Mouse (Mus musculus) heart, adult 8-10 months (tissue): ENCODE measurements around the gene Aph1a. TPM values are rescaled to one million over a fixed set of nuclear protein-coding genes. Genes with fewer than 3 reads are reported as not detected.
"Not testable (repeated sequence)": the region's sequence is repeated elsewhere in the genome, so short reads cannot be mapped to it uniquely, and the experiment has no call there.

ENCODE experiments used
- DNase-seq: peaks from one replicate; pipeline ENCODE4 v3.0.0; 2022; ENCODE audit warnings: low spot score
- total RNA-seq, 4 experiments: library from RNA; stranded (reverse); gene quantifications; 2 replicates each; pipeline ENCODE4 v1.2.4; 2022

Gene Aph1a
- total RNA-seq, 4 experiments from 2014 or later, result 102 to 115 (median 107) TPM

DNA sequence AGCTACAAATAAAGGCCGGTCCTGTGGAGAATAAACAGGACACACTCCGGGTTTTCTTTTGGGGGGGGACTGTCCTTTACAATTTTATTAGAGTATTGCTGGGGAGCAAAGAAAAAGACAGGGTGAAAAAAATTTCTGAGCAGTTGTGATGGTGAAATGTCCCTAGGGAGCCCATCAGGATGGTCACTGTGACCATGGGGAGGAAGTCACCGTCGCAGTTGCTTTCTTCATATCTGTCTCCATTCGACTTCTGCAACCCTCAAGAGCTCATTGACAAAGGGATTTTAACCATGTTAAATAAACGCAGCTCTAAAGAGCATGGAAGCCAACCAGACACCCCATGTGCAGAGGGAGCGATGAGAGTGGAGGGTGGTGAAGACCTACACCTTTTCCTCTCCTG is 23.0 kb downstream of the Aph1a start:
- DNase-seq, result no peak

DNA sequence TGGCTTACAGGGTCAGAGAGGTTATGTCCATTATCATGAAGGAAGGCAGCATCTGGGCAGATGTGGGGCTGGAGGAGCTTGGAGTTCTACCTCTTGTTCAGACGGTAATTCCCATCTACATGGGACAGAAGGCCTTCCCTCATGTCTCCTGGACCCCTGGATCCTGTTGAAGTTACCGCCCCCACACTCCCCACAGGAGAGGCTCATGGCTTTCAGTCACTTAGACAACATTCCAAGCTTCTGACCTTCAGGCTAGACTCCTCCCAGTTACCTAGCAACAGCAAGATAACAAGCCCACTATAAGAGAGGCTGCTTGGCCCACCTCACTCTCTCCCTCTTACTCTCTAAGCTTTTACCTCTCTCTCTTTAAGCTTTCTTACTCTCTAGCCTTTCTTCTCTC is 26.8 kb downstream of the Aph1a start:
- DNase-seq, result not testable (repeated sequence)

DNA sequence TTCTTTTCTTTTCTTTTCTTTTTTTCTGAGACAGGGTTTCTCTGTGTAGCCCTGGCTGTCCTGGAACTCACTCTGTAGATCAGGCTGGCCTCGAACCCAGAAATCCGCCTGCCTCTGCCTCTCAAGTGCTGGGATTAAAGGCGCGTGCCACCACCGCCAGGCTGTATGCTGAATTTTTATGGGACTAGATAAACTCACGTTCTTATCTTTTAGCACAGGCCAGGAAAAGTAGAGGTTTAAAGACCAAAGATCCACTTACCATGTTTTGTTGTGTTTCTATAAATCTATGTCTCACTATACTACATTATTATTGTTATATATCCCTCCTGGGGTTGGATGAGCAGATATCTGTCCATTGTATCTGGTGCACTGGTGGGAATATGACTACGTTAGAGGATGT is 29.7 kb downstream of the Aph1a start:
- not testable (repeated sequence) for DNase-seq

DNA sequence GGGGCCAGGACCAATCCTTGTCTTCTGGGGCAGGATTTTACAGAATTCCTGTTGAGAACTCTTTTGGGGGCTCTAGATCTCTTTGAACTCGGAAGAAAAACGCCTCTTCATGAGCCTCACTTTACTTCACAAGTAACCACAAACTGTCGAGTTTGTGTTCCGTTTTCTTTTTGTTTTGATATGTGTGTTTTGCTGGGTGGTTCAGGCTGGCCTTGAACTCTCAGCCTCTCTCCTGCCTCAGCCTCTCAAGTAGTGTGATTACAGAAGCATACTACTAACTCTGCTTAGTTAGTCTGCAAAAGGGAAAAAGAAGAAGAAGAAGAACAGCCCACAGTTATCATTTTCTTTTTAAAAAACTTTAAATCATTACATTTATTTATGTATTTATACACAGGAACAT is 30.4 kb downstream of the Aph1a start:
- no peak for DNase-seq

DNA sequence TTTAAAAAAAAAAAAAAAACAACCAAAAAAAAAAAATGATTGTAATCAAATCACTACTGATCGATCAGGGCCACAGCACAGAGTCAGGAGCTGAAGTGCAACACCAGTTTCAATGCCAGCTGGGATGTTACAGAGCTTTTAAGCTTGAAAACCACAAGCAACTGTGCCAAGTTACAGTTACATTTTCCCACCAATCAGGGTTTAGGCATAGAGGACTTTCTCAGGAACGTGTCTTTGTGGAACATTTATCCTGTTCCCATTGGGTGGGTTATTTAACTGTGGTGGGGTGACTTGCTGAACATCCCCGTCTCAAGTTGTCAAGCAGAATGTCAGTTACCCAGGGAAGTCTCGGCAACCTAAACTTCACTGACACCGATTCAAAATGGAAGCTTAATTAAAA is 31.3 kb downstream of the Aph1a start:
- no peak for DNase-seq

DNA sequence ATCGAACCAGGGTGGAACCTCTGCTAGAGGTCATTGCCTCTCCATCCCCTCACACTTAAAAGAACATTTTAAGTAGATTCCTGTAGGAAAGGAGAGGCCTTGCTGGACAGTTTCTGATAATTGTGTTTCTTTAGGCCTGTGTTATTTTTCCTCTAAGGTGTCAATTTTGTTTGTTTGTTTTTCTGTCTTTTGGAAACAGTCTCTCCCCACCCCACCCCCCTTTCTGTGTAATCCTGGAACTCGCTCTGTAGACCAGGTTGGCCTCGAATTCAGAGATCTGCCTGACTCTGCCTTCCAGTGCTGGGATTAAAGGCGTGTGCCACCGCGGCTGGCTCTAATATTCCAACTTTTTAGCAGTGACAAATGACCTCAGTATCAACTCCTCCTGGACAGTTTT is 34.5 kb downstream of the Aph1a start:
- no peak for DNase-seq

DNA sequence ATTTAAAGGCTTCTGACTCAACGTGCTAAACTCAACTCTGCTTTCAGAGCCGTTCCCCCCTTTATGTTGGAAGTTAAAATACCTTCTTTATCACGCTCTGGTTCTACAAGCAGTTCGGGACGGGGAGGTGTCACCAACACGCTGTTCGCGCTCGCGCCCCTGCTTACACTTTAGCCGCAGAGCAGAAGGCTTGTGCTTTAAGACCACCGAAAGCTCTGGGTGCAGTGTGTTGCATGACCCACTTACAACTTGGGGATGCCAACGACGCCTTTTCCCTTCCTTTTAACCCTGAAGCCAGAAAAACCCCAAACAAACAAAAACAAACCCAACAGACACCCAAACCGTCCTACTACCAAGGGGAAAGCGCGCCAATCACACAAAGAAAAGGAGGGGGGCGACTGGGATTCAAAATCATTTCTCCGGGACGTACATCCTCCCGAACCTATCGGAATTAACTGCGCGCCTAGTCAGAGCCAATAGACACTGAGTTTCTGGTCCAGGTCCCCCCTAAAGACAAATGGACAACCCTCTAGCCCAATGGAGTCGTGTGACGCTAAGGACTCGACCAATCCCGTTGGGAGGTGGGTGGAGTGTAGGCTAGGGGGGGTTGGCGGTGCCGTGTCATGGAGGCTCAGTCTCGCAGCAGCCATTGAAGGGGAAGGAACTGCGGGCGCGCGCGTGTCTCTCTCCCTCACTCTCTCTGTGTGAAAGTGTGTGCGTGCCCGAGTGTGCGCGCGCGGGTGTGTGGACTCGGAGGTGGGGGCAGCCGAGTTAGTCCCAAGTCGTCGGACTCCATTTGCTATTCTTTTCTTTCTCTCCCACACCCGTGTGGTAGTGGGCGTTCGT is 35.1 kb downstream of the Aph1a start, which contains the start of gene Anp32e:
Gene Anp32e (plus strand): TSS at position 589 of the 846 bp plus-strand sequence.
- DNase-seq, result peak; percentile 99

DNA sequence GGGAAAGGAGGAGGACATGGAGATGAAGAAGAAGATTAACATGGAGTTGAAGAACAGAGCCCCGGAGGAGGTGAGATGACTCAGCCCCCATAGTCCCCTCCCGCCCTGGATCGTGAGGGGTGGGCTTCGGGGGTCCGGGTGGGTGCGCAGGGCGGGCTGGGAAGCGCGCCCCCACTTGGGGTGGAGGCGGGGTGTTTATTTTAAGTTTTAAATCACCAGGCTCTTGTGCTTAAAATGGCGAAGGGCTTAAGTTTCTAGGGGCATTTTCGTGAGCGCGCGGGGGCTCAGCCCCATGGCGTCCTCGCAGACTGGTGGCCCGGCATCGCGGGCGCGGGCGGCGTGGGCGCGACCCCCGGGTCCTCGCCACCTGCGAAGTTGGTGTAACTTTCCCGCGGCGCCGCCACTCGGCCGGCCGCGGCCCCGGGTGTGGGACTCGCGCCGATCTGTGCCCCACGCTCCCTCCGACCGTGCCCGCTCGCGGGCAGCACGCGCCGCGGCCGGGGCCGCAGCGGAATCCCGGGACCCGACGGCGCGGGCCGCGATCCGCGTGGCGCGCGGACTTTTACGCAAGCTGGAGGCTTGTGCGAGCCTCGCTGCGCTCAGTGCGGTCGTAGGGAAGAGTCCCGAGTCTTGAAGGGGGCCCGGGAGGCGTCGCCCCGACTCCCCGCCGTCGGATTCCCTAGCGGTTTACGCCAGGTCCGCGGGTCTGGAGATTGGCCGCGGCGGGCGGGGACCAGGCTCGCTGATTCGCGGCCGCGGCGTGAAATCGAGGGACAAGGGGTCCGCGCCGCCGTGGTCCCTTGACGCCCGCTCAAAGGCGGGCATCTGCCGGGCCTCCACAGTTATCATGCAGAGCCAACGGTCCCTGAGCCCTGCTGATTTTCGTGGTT is 36.1 kb downstream of the Aph1a start:
- DNase-seq, result no peak

DNA sequence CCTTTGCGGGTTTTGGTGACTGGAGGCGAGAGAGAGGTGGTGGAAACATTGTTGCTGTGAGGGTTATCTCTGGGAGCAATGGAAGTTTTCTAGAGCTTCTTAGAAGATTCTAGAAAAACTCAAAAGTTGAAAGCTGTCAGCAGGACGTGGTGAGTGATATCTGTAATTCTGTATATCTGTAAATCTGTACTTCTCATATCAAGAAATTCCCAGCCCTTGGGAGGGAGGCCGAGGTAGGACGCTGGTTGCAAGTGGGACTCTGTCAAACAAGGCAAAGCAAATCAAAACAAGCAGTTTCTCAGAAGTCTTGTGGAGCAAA is 36.7 kb downstream of the Aph1a start:
- no peak for DNase-seq

DNA sequence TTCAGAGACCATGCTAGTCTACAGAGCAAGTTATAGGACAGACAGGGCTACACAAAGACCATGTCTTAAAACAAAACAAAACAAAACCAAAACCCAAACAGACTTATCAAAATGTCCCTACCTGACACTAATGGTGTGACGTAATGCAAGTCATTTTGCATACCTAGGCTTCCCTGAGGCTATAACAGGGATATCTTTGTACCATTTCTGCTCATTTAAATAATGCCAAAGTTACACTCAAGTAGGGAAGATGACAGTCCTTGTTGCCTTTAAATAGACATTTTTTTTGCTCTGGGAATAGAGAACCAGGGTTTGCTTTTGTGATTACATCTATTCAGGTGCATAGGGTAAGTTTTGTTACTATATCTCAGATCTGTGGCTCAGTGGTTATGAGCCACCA is 37.7 kb downstream of the Aph1a start:
- no peak for DNase-seq

DNA sequence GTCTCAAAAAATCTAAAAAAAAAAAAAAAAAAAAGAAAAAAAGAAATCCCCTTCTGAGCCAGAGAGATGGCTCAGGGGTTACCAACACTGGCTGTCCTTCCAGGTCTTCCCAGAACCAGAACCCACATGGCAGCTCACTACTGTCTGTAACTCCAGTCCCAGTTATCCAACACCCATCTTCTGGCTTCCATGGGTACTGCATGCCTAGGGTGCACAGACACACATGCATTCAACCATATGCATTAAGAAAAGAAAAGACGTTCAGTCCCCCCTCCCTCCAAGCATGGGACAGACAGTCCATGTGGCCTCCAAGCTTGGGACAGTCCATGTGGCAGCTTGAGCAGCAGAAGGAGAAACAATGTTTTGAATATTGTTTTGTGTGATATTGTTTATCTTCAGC is 38.4 kb downstream of the Aph1a start:
- no peak for DNase-seq

DNA sequence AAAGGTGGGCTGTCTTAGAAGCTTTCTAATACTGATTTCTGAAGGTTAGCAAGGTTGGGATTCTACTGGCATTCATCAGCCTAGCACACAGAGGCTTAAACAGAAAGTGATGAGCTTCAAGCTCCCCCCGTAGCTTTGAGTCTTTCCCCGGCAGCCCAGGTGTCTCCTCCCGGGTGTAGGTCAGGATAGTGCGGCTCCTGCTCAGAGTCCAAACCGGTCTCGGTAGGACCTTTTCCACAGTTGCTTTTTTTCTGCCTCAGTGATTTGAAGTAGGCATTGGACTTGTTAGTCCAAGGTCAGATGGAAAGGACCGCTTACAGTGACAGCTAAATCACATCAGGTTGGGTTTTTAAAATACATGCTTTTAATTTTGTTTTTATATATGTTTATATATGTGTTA is 38.8 kb downstream of the Aph1a start:
- no peak for DNase-seq

DNA sequence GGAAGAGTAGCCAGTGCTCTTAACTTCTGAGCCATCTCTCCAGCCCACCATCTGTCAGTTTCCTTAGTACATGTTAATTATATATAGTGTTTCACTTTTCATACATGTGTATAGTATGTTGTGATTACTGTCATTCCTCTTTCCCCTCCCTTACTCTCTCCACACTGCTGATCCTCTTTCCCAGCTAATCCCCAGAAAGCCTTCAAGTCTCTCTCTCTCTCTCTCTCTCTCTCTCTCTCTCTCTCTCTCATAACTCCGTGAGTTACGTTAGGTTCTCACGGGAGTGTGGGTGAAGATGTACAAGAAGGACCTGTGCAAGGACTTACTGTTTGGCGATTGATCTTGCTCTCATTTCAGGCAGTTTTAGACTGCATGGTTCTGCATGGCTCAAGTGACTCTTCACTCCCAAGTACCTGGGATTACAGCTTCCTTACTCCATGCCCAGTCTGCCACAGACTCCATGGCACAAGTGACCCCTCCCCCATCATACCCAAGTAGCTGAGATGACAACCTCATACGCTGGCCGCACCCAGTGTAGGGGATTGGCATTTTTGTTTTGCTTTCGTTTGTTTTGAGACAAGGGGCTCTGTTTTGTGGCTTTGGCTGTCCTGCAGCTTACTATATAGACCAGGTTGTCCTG is 39.5 kb downstream of the Aph1a start:
- DNase-seq, result no peak

DNA sequence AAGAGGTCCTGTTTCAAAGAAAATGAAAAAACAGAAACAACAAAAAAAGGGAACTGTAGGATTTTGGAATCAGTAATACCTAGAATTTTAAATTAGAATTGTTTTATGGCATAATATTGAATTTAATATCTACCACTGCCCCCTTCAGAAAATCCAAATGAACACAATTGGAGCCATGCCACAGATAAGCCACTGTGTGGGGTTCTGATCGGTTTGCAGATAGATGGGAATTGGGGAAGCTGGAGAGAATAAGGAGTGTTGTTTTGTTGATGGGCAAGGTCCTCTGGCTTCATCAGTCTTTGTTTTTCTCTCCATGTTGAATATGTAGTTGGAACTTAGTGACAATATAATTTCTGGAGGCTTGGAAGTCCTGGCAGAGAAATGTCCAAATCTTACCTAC is 40.7 kb downstream of the Aph1a start:
- DNase-seq, result no peak

DNA sequence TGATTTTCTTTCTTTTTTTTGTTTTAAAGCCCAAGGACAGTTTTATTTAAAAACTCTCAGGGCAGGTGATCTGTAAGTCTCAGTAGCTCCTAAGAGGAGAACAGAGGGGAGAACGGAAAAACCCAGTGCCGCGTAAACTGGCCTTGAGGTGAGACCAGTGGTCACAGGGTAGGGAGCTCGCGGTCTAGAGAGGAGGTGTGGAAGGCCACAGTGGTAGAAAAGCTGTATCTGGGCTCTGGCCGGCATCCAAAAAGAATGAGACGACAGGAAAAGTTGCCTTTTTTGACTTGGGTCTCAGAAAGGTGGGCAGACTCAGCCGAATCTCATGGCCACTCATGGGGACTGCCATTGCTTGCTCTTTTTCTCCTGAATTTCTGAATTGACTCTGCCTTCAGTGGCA is 44.4 kb downstream of the Aph1a start:
- DNase-seq, result no peak

DNA sequence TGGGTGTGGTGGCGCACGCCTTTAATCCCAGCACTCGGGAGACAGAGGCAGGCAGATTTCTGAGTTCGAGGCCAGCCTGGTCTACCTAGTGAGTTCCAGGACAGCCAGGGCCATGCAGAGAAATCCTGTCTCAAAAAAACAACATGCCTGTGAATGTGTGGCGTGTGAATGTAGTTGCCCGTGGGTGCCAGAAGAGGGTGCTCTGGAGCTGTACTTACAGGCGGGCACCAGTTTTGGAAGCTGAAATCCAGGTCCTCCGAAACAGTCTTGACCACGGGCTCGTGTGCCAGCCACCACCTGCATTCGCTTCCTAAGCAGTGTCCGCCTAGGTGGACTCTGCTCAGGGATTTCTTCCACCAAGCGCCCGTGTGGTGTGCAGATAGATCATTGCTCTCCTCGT is 45.1 kb downstream of the Aph1a start:
- DNase-seq, result no peak

DNA sequence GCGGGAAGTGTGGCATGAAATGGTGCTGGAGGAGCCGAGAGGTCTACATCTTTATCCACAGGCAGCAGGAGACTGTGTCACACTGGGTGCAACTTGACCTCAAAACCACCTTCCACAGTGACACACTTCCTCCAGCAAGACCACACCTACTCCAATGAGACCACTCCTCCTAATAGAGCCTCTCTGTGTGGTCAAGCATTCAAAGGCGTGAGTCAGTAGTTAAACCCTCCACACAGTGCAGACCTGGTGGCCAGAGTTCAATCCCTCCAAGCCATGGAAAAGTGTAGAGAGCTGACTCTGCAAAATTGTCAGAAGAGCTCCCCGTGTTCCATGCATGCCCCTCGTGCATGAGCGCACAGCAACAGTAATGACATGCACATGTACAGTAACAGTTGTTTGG is 49.0 kb downstream of the Aph1a start:
- no peak for DNase-seq

DNA sequence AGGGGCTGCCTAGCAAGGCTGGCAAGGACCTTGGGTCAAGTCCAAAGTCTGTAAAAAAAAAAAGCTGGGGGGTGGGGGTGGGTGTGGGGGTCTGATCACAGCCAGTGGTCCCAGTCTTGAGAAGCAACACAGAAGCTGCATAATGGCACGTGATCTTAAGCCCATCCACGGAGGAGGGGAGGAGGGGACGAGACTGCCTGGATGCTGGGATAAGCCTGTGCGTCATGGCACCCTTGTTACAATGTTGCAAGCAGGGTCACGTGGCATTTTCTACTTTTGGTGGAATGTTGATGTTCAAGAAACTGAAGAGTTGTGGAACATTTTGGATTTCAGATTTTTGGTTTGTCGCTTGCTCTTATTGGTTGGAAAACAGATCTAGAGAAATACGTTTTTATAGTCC is 49.5 kb downstream of the Aph1a start:
- no peak for DNase-seq

DNA sequence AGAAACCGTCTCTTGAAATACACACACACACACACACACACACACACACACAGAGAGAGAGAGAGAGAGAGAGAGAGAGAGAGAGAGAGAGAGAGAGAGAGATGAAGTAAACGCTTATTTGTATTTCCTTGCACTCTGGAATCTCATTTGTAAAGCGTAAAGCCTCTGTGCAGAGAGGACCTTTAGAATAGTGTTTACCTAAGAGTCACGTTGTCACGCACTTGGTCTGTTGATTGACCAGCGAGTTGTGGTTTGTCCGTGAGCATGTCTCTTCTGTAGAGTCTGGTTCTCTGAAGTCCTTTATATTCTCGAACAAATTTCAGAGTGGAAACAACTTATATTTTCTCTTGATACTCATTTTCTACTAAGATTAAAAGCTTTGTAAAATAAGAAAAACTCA is 51.0 kb downstream of the Aph1a start:
- no peak for DNase-seq

DNA sequence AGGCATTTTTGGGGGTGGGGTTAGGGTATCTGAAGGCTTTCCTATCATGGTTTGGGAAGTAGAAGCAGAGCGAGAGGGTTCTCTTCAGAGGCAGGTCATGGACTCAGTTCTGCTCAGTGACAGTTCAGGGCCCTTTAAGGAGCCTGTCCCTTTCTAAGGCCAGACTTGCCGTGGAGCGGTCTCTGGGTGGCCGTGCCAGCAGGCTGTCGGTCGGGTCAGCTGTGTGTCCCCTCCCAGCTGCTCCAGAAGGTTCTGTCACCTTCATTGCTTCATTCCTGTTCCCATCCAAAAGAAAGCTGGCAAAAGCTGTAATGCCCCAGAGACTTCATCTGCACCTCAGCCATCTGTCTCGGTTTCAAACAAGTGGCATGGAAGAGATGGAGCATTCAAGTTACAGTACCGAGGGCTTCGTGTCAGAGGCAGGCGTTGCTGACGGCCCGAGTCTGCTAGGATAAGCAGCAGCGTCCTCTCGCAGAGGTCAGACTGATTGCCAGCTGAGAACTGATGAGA is 52.0 kb downstream of the Aph1a start:
- DNase-seq, result no peak
